Mouse (Mus musculus) cortical plate, adult 2 months (tissue): Measurements from ENCODE around the gene Il1f9. TPM values are rescaled to one million over a fixed set of nuclear protein-coding genes. Genes with fewer than 3 reads are reported as not detected.
"Not testable (repeated sequence)": the region's sequence is repeated elsewhere in the genome, so short reads cannot be mapped to it uniquely, and the experiment has no call there.

Experiments
- H3K27ac ChIP-seq: fragments of 200-500 bp; 2 replicates; pipeline ENCODE4 v1.5.1; 2012; ENCODE audit warnings: low read length, control low read depth, inconsistent platforms; ENCODE audit not compliant: insufficient read depth
- H3K4me1 ChIP-seq: fragments of 200-500 bp; 2 replicates; pipeline ENCODE4 v1.6.1; 2011; ENCODE audit warnings: low read length; ENCODE audit not compliant: control insufficient read depth, insufficient read depth
- H3K4me3 ChIP-seq: fragments of 200-500 bp; 2 replicates; pipeline ENCODE4 v1.5.1; 2011; ENCODE audit warnings: mild to moderate bottlenecking, low read length, control low read depth; ENCODE audit not compliant: insufficient read depth
- CTCF ChIP-seq: fragments of 200-500 bp; IDR thresholded peaks from 2 replicates; pipeline ENCODE4 v1.5.1; 2011; ENCODE audit warnings: mild to moderate bottlenecking, control low read depth, low read length; ENCODE audit not compliant: insufficient read depth; ENCODE audit errors: extremely low read depth
- POLR2A ChIP-seq: fragments of 200-500 bp; IDR thresholded peaks from 2 replicates; pipeline ENCODE4 v1.6.1; 2011; ENCODE audit warnings: mild to moderate bottlenecking, low read length, control low read depth; ENCODE audit not compliant: insufficient read depth; ENCODE audit errors: extremely low read depth
- polyA plus RNA-seq: library from polyadenylated mRNA; depleted of rRNA; stranded (reverse); fragments of >200 nt; gene quantifications from 2 replicates; pipeline ENCODE4 v1.2.3, GENCODE M21; 2012; rRNA removed

Gene Il1f9
- polyA plus RNA-seq: not detected in 2 replicates

DNA sequence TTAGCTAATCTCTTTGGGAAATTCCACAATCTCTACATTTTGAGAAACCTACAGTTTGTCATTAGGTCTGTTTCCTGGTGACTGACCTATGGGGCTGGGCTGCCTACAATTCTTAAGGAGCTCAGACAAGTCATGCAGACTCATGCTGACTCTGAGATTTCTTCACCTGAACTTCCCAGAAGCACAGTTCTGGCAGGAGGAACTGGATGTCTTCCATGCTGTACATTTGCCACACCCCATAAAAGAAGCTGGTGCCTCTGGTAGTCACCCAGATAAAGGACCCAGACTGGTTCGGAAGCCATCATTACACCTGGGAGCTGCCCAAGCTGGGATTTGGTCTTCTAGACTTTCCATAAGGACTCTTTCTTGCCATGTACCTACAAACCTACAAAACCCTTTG is at the start of gene Il1f9:
Gene Il1f9, plus strand, starts transcription at position 301 of the 400 bp plus-strand sequence.
- H3K4me3 ChIP-seq: no peak within 1 kb of the TSS
- H3K4me1 ChIP-seq: no peaks in the 10 kb centered on the region
- H3K27ac ChIP-seq: no peak within 1 kb of the TSS
- TF ChIP-seq CTCF: no peak

- no peak for TF ChIP-seq CTCF
- no peak for TF ChIP-seq POLR2A
- H3K27ac ChIP-seq: no peak within 1 kb of the TSS
- H3K4me3 ChIP-seq: no peak within 1 kb of the TSS
- no peaks in the 10 kb centered on the region for H3K4me1 ChIP-seq
Measured at GRCm38 (mm10) chr2:24152861-24153260, 33.4 kb upstream of the Il1f9 start, which contains the start of gene Il1f8. Il1f8 (plus strand) TSS chr2:24153161.

GRCm38 (mm10) chr2:24181683-24182331 is 4.5 kb upstream of the Il1f9 start:
- not testable (repeated sequence) for H3K27ac ChIP-seq, H3K4me1 ChIP-seq, H3K4me3 ChIP-seq
- peak; percentile 51 for TF ChIP-seq CTCF

DNA sequence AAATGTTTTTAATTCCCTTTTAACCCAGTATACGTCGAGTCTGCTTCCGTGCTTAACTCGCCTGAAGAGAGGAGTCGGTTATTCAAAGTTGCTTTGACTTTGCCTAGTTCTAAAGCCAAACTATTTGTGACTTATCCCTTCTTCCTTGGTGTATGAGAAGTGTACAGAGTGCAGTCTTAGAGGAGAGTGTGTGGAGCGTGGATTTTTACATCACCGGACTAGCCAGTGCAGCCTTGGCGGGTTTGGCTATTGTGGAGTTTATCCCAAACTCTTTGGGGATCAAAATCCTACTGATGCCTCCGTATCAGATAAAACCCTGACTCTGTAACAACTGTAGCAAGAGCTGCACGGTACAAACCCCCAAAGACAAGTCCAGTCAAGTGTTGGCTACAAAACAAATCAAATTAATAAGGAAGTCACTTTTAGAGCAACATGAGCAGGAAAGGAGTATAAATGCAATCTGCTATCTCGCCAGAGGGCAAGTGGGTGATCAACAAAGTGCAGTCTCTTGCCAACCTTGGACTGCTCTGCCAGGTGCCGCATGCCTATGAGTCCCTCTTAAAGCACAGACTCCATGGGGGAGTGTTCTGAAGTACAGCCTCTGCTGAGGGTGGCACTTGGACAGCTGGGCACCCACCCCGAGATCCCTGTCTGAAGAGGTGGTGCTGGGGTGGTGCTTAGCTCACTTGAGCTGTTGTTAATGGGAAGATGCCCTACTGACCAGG is 3.7 kb upstream of the Il1f9 start:
- H3K4me1 ChIP-seq, H3K27ac ChIP-seq, H3K4me3 ChIP-seq: not testable (repeated sequence)

DNA sequence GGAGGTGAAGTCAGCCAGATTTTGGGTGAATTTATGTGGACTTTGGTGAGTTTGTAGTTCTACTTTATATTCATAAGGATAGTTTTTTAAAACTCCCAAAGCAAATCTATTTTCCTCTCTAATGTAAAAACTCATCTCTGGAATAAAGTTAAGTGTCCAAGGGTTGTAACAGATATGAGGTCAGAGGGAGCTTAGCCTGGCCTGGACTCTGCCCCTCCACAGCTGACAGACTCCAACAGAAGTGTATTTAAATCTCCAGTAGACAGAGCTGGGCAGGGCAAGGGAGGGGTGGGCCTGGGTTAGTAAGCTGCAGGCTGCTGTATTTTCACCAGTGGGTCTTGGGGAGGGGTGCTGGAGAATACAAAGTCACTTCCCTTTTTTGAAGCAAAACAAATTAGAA is 2.2 kb upstream of the Il1f9 start:
- H3K27ac ChIP-seq, H3K4me3 ChIP-seq, H3K4me1 ChIP-seq: not testable (repeated sequence)

- Histone ChIP-seq H3K4me3 (no peak overlapping the region), H3K27ac (no peak overlapping the region), H3K4me1 (no peaks in the 10 kb centered on the region)
- TF ChIP-seq CTCF (no peak), POLR2A (no peak)
Measured at GRCm38 (mm10) chr2:24187585-24187984, 1.3 kb downstream of the Il1f9 start.

GRCm38 (mm10) chr2:24188189-24188588 is 1.9 kb downstream of the Il1f9 start:
- no peaks in the 10 kb centered on the region for H3K4me1 ChIP-seq
- no peak overlapping the region for H3K4me3 ChIP-seq
- no peak for TF ChIP-seq POLR2A
- no peak for TF ChIP-seq CTCF
- H3K27ac ChIP-seq: no peak overlapping the region

- TF ChIP-seq POLR2A: no peak
- TF ChIP-seq CTCF: no peak
- no peak within 1 kb of the TSS for H3K27ac ChIP-seq
- no peaks in the 10 kb centered on the region for H3K4me1 ChIP-seq
- H3K4me3 ChIP-seq: no peak within 1 kb of the TSS
Measured at GRCm38 (mm10) chr2:24215118-24215517, 28.8 kb downstream of the Il1f9 start, which contains the start of gene Il1f6. Il1f6 (plus strand) TSS chr2:24215418.

DNA sequence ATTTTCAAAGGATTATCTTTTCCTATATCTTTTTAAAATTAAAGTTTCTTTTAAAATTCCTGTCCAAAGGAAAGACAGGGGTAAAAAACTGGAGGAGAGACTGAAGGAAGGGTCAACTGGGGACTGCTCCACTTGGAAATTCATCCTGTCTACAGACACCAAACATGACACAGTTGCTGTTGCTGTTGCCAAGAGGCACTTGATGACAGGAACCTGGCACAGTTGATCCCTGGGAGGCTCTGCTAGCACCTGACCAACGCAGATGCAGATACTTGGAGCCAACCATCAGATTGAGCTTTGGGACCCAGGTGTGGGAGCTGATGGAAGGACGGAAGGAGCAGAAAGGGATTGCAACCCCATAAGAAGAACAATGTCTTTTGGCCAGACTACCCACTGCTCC is 40.9 kb downstream of the Il1f9 start:
- Histone ChIP-seq H3K4me1 (no peaks in the 10 kb centered on the region), H3K4me3 (no peak overlapping the region), H3K27ac (no peak overlapping the region)
- TF ChIP-seq CTCF: no peak
- no peak for TF ChIP-seq POLR2A

Other genes starting within 250 kb of the Il1f9 start
- gene Hnmt, start 137.1 kb upstream of the Il1f9 start, polyA plus RNA-seq: 19.9 and 20.0 TPM in 2 replicates
- gene Tbpl2, start 89.9 kb upstream of the Il1f9 start, polyA plus RNA-seq: not detected in 2 replicates
- gene Il1f8, start 33.3 kb upstream of the Il1f9 start, polyA plus RNA-seq: not detected in 2 replicates
- gene Il1f6, start 28.9 kb downstream of the Il1f9 start, polyA plus RNA-seq: not detected in 2 replicates
- gene Il1f5, start 90.5 kb downstream of the Il1f9 start, polyA plus RNA-seq: 0.40 and 0.85 TPM in 2 replicates
- gene Il1f10, start 104.7 kb downstream of the Il1f9 start, polyA plus RNA-seq: not detected in 2 replicates
- not detected in 2 replicates for gene Il1rn, start 150.4 kb downstream of the Il1f9 start, polyA plus RNA-seq
- gene Psd4, start 181.1 kb downstream of the Il1f9 start, polyA plus RNA-seq: 0.70 and 0.73 TPM in 2 replicates